9 mouse cellular contexts compared by ENCODE assay signal in genomic region chr8:110718209-110718968, GRCm38 (mm10). TPM values are rescaled to one million over a fixed set of nuclear protein-coding genes. Genes with fewer than 3 reads are reported as not detected.
DNase-seq lines count a peak whose midpoint lies in the region; ATAC-seq and TF ChIP-seq lines count a peak whose summit lies in the region.
"Had no signal": no experiment of that assay in that cellular context is flagged by ENCODE, and none has a peak within 500 bp of the region (broad histone marks: within the 10 kb centered on the region; RNA-seq: fewer than 3 reads in every experiment).

No protein-coding gene starts in this region.

- no peak for TF ChIP-seq CTCF in testis, adult 2 months (IDR thresholded peaks at IDR 0.05; ENCODE audit: control insufficient read depth, insufficient read depth, insufficient replicate concordance, low read depth, low read length)
- no peak for TF ChIP-seq CTCF in stomach, postnatal 0 days (IDR thresholded peaks at IDR 0.05; ENCODE audit: low read depth)

- no peak for DNase-seq in heart, postnatal 36 days
- DNase-seq in testis, postnatal 14 days (ENCODE audit: low spot score), result no peak
- DNase-seq in stomach, postnatal 0 days (ENCODE audit: low spot score), result no peak
- no peak for DNase-seq in spleen, postnatal 14 days (ENCODE audit: low spot score in 2 of 2)
- no peak for DNase-seq in layer of hippocampus, postnatal 10 days (ENCODE audit: low spot score in 2 of 2)

- no peaks in the 10 kb centered on the region for H3K36me3 ChIP-seq in heart, embryonic 16.5 days (ENCODE audit: control insufficient read depth, insufficient read depth)
- no peaks in the 10 kb centered on the region for H3K36me3 ChIP-seq in testis, adult 2 months (ENCODE audit: control insufficient read depth, insufficient read depth, low read length)
- no peaks in the 10 kb centered on the region for H3K36me3 ChIP-seq in hindbrain, embryonic 15.5 days
- no peaks in the 10 kb centered on the region for H3K36me3 ChIP-seq in stomach, postnatal 0 days (ENCODE audit: control insufficient read depth, insufficient read depth, low read length)

- intact Hi-C loops in heart, postnatal 36 days (cut with DNase I), result no loop called here

- no peak overlapping the region for H3K4me2 ChIP-seq in heart, embryonic 16.5 days (ENCODE audit: low read depth, low read length)
- no peak overlapping the region for H3K4me2 ChIP-seq in hindbrain, embryonic 15.5 days
- H3K4me2 ChIP-seq in stomach, postnatal 0 days (replicated peaks; ENCODE audit: low read depth), result no peak overlapping the region

- H3K27me3 ChIP-seq in heart, embryonic 16.5 days (ENCODE audit: control insufficient read depth, insufficient read depth, low read length), result no peaks in the 10 kb centered on the region
- no peaks in the 10 kb centered on the region for H3K27me3 ChIP-seq in testis, adult 2 months (ENCODE audit: control insufficient read depth, insufficient read depth, low read length)
- H3K27me3 ChIP-seq in hindbrain, embryonic 15.5 days, result no peaks in the 10 kb centered on the region
- no peaks in the 10 kb centered on the region for H3K27me3 ChIP-seq in stomach, postnatal 0 days (ENCODE audit: control insufficient read depth, insufficient read depth, low read length)

- no peak overlapping the region for H3K4me3 ChIP-seq in heart, embryonic 16.5 days (ENCODE audit: low read length)
- H3K4me3 ChIP-seq in testis, adult 2 months (ENCODE audit: control insufficient read depth, low read depth, low read length), result no peak overlapping the region
- H3K4me3 ChIP-seq in hindbrain, embryonic 15.5 days, result no peak overlapping the region
- no peak overlapping the region for H3K4me3 ChIP-seq in stomach, postnatal 0 days (ENCODE audit: low read depth, low read length)

- peak overlapping the region; percentile 83 for H3K27ac ChIP-seq in heart, embryonic 16.5 days (ENCODE audit: low read length)
- peak overlapping the region; percentile 16; the same call in 1 of the 2 replicates for H3K27ac ChIP-seq in testis, adult 2 months (ENCODE audit: control insufficient read depth, insufficient read depth, low read depth, low read length)
- H3K27ac ChIP-seq in hindbrain, embryonic 15.5 days (replicated peaks), result peak overlapping the region; percentile 94
- H3K27ac ChIP-seq in stomach, postnatal 0 days (replicated peaks), result peak overlapping the region; percentile 94

- H3K9me3 ChIP-seq in heart, embryonic 16.5 days (replicated peaks; ENCODE audit: control insufficient read depth, low read length), result no peaks in the 10 kb centered on the region
- H3K9me3 ChIP-seq in hindbrain, embryonic 15.5 days, result no peaks in the 10 kb centered on the region
- no peaks in the 10 kb centered on the region for H3K9me3 ChIP-seq in stomach, postnatal 0 days (ENCODE audit: control insufficient read depth, low read length)

- WGBS in heart, embryonic 16.5 days, result 84% methylated on average over 8 of the region's 8 CpGs
- WGBS in hindbrain, embryonic 15.5 days, result 83% methylated on average over 8 of the region's 8 CpGs
- WGBS in stomach, postnatal 0 days, result 77% methylated on average over 8 of the region's 8 CpGs

- no peak for TF ChIP-seq EP300 in stomach, postnatal 0 days (optimal IDR thresholded peaks at IDR 0.05)

- peaks cover 65% of the 10 kb centered on the region for H3K4me1 ChIP-seq in heart, embryonic 16.5 days (ENCODE audit: control insufficient read depth, insufficient read depth, low read length)
- peaks cover 12% of the 10 kb centered on the region for H3K4me1 ChIP-seq in testis, adult 2 months (ENCODE audit: control insufficient read depth, insufficient read depth, low read length)
- peaks cover 75% of the 10 kb centered on the region for H3K4me1 ChIP-seq in hindbrain, embryonic 15.5 days (replicated peaks)
- H3K4me1 ChIP-seq in stomach, postnatal 0 days (replicated peaks; ENCODE audit: control insufficient read depth, insufficient read depth), result peaks cover 6% of the 10 kb centered on the region

- no peak for ATAC-seq in heart, embryonic 16.5 days (replicated peaks; ENCODE audit: extremely low read depth, insufficient read depth, low FRiP score)
- no peak for ATAC-seq in hindbrain, embryonic 15.5 days (ENCODE audit: low FRiP score, low read depth)
- ATAC-seq in stomach, postnatal 0 days (ENCODE audit: low FRiP score, low TSS enrichment), result no peak
- ATAC-seq: midbrain, embryonic 16.5 days had no signal

- no peak for TF ChIP-seq POLR2A in testis, adult 2 months (IDR thresholded peaks at IDR 0.05; ENCODE audit: control insufficient read depth, low read depth, low read length)

- H3K9ac ChIP-seq in heart, embryonic 16.5 days (ENCODE audit: low read length), result no peak overlapping the region
- no peak overlapping the region for H3K9ac ChIP-seq in hindbrain, embryonic 15.5 days
- no peak overlapping the region for H3K9ac ChIP-seq in stomach, postnatal 0 days (ENCODE audit: low read length)

RNA-seq across cellular contexts. Expression of gene Mtss1l, which starts 2.9 kb away (rescaled TPM):
- polyA plus RNA-seq in heart, embryonic 16.5 days (2015; fragmentation: Nextera tagmentation; extraction: Ambion mirVana), result 4.5 and 6.6 TPM in 2 replicates
- total RNA-seq in heart, postnatal 36 days (2021), result 10 to 100 TPM; 34.3 to 38.1 TPM
- 9.0 TPM in 2 replicates for polyA plus RNA-seq in testis, adult 2 months (2012; rRNA removed)
- 51.8 and 62.3 TPM in 2 replicates for polyA plus RNA-seq in hindbrain, embryonic 15.5 days (2015; fragmentation: Nextera tagmentation; extraction: Ambion mirVana)
- polyA plus RNA-seq in stomach, postnatal 0 days (2015; fragmentation: Nextera tagmentation; extraction: Ambion mirVana), result 5.7 and 7.5 TPM in 2 replicates
- total RNA-seq in layer of hippocampus, postnatal 10 days (2021), result 100 to 1,000 TPM; 254 to 265 TPM

Comparison
In these comparisons a context has a peak if more than half of its experiments do, and no peak if none do; other contexts are left out.
1. H3K27ac ChIP-seq: peak in every context shown above with its lines; median percentile 94 in hindbrain, embryonic 15.5 days; 94 in stomach, postnatal 0 days; 83 in heart, embryonic 16.5 days; 16 in testis, adult 2 months.